Mouse (Mus musculus) embryonic facial prominence, embryonic 13.5 days (tissue): Measurements from ENCODE around the gene Tstd1. TPM values are rescaled to one million over a fixed set of nuclear protein-coding genes. Genes with fewer than 3 reads are reported as not detected.

Source experiments
- ATAC-seq: fragments of 200-750 bp; cut with Nextera tagmentation; 2 replicates; pipeline ENCODE4 v1.8.0; 2017; ENCODE audit warnings: low read depth; ENCODE audit not compliant: insufficient number of reproducible peaks, insufficient read depth, low FRiP score, low TSS enrichment
- H3K27ac ChIP-seq: fragments of 300-500 bp; sonication (generic); 2 replicates; pipeline ENCODE4 v1.5.1; 2015; ENCODE audit warnings: moderate library complexity, mild to moderate bottlenecking, inconsistent platforms
- H3K27me3 ChIP-seq: fragments of 300-500 bp; sonication (generic); 2 replicates; pipeline ENCODE4 v1.6.1; 2015; ENCODE audit warnings: mild to moderate bottlenecking, inconsistent platforms
- H3K36me3 ChIP-seq: fragments of 300-500 bp; sonication (generic); 2 replicates; pipeline ENCODE4 v1.6.1; 2015; ENCODE audit warnings: mild to moderate bottlenecking, inconsistent platforms
- H3K4me1 ChIP-seq: fragments of 300-500 bp; sonication (generic); 2 replicates; pipeline ENCODE4 v1.6.1; 2015; ENCODE audit warnings: inconsistent platforms
- H3K4me2 ChIP-seq: fragments of 300-500 bp; sonication (generic); 2 replicates; pipeline ENCODE4 v1.6.1; 2015; ENCODE audit warnings: moderate library complexity, mild to moderate bottlenecking, inconsistent platforms
- H3K4me3 ChIP-seq: fragments of 300-500 bp; sonication (generic); 2 replicates; pipeline ENCODE4 v1.5.1; 2015; ENCODE audit warnings: mild to moderate bottlenecking, inconsistent platforms
- H3K9ac ChIP-seq: fragments of 300-500 bp; sonication (generic); 2 replicates; pipeline ENCODE4 v1.6.1; 2015; ENCODE audit warnings: mild to moderate bottlenecking, inconsistent platforms
- H3K9me3 ChIP-seq: fragments of 300-500 bp; sonication (generic); 2 replicates; pipeline ENCODE4 v1.6.1; 2016; ENCODE audit warnings: inconsistent platforms
- WGBS: fragments of 180-500 bp; shearing (Covaris S2); methylation state at CpG from one replicate; pipeline ENCODE4 v1.1.7; 2015; ENCODE audit warnings: mixed read lengths; 5-methylcytosine and 5-hydroxymethylcytosine counted together
- polyA plus RNA-seq: library from polyadenylated mRNA; unstranded; fragments of >200 nt; fragmentation: Nextera tagmentation; extraction: Ambion mirVana; gene quantifications from 2 replicates; pipeline ENCODE4 v1.2.1, GENCODE M21; 2015

Gene Tstd1
- polyA plus RNA-seq: 8.1 and 8.5 TPM in 2 replicates

- H3K9ac ChIP-seq: no peak within 1 kb of the TSS
- ATAC-seq: no peak
- no peaks in the 10 kb centered on the region for H3K9me3 ChIP-seq
- H3K4me3 ChIP-seq: no peak within 1 kb of the TSS
- WGBS: 90% methylated on average over 5 of the region's 5 CpGs
- H3K36me3 ChIP-seq: peaks cover 64% of the 10 kb centered on the region
- no peaks in the 10 kb centered on the region for H3K27me3 ChIP-seq
- H3K27ac ChIP-seq: peak within 1 kb of the TSS; percentile 39; the same call in 1 of the 2 replicates
- no peak within 1 kb of the TSS for H3K4me2 ChIP-seq
- peaks cover 6% of the 10 kb centered on the region; the same call in 1 of the 2 replicates for H3K4me1 ChIP-seq
These were observed at the start of gene Tstd1 for GRCm38 (mm10) chr1:171418660-171419059. TSS of gene Tstd1 (plus strand) at chr1:171418872.

GRCm38 (mm10) chr1:171369845-171370556, 48.7 kb upstream of the Tstd1 start, which contains the start of gene Nectin4:
TSS of gene Nectin4 (plus strand) at chr1:171370099.
- peak within 1 kb of the TSS; percentile 64 for H3K27ac ChIP-seq
- H3K9ac ChIP-seq: peak within 1 kb of the TSS; percentile 62
- no peaks in the 10 kb centered on the region; the same call in 1 of the 2 replicates for H3K27me3 ChIP-seq
- peak within 1 kb of the TSS; percentile 43 for H3K4me2 ChIP-seq
- H3K4me3 ChIP-seq: peak within 1 kb of the TSS; percentile 29
- H3K9me3 ChIP-seq: no peaks in the 10 kb centered on the region
- no peak for ATAC-seq
- 36% methylated on average over 20 of the region's 20 CpGs for WGBS
- no peaks in the 10 kb centered on the region for H3K36me3 ChIP-seq
- H3K4me1 ChIP-seq: peaks cover 23% of the 10 kb centered on the region

- 28% methylated on average over 3 of the region's 3 CpGs for WGBS
- no peaks in the 10 kb centered on the region; the same call in 1 of the 2 replicates for H3K27me3 ChIP-seq
- H3K4me1 ChIP-seq: peaks cover 29% of the 10 kb centered on the region
- no peaks in the 10 kb centered on the region for H3K36me3 ChIP-seq
- H3K4me3 ChIP-seq: no peak overlapping the region; the same call in 1 of the 2 replicates
- no peaks in the 10 kb centered on the region for H3K9me3 ChIP-seq
- peak overlapping the region; percentile 69; the same call in 1 of the 2 replicates for H3K27ac ChIP-seq
- no peak for ATAC-seq
- H3K4me2 ChIP-seq: peak overlapping the region; percentile 43
- no peak overlapping the region for H3K9ac ChIP-seq
These were observed 45.8 kb upstream of the Tstd1 start for GRCm38 (mm10) chr1:171372880-171373279.

- H3K9me3 ChIP-seq: no peaks in the 10 kb centered on the region
- H3K36me3 ChIP-seq: no peaks in the 10 kb centered on the region
- peak overlapping the region; percentile 69 for H3K27ac ChIP-seq
- peaks cover 29% of the 10 kb centered on the region for H3K4me1 ChIP-seq
- peak overlapping the region; percentile 6; the same call in 1 of the 2 replicates for H3K4me3 ChIP-seq
- H3K4me2 ChIP-seq: peak overlapping the region; percentile 43
- H3K27me3 ChIP-seq: no peaks in the 10 kb centered on the region; the same call in 1 of the 2 replicates
- H3K9ac ChIP-seq: no peak overlapping the region
- 7% methylated on average over 4 of the region's 4 CpGs for WGBS
- peak; percentile 17; the same call in 1 of the 2 replicates for ATAC-seq
These were observed 44.7 kb upstream of the Tstd1 start for GRCm38 (mm10) chr1:171373946-171374345.

- H3K4me3 ChIP-seq: no peak overlapping the region
- H3K27me3 ChIP-seq: peaks cover 16% of the 10 kb centered on the region
- 34% methylated on average over 9 of the region's 9 CpGs for WGBS
- H3K27ac ChIP-seq: 0 out of 2 replicates have a peak overlapping the region, but pooled peaks have one; percentile 13
- 0 out of 2 replicates have a peak overlapping the region, but pooled peaks have one; percentile 1 for H3K4me2 ChIP-seq
- no peak overlapping the region for H3K9ac ChIP-seq
- H3K9me3 ChIP-seq: no peaks in the 10 kb centered on the region
- peaks cover 39% of the 10 kb centered on the region for H3K4me1 ChIP-seq
- ATAC-seq: no peak
- H3K36me3 ChIP-seq: no peaks in the 10 kb centered on the region
These were observed 43.0 kb upstream of the Tstd1 start for GRCm38 (mm10) chr1:171375646-171376097.

- H3K9me3 ChIP-seq: no peaks in the 10 kb centered on the region
- no peak for ATAC-seq
- H3K27ac ChIP-seq: no peak overlapping the region
- H3K4me3 ChIP-seq: no peak overlapping the region
- peaks cover 24% of the 10 kb centered on the region for H3K27me3 ChIP-seq
- H3K4me2 ChIP-seq: no peak overlapping the region
- H3K9ac ChIP-seq: no peak overlapping the region
- no peaks in the 10 kb centered on the region for H3K36me3 ChIP-seq
- 87% methylated on average over 6 of the region's 6 CpGs for WGBS
- H3K4me1 ChIP-seq: peaks cover 34% of the 10 kb centered on the region
These were observed 40.4 kb upstream of the Tstd1 start for GRCm38 (mm10) chr1:171378298-171378697.

- H3K36me3 ChIP-seq: no peaks in the 10 kb centered on the region
- H3K4me3 ChIP-seq: peak overlapping the region; percentile 30
- peak overlapping the region; percentile 56 for H3K4me2 ChIP-seq
- 0 out of 2 replicates have a peak overlapping the region, but pooled peaks have one; percentile 11 for H3K27ac ChIP-seq
- H3K27me3 ChIP-seq: peaks cover 24% of the 10 kb centered on the region
- no peaks in the 10 kb centered on the region for H3K9me3 ChIP-seq
- WGBS: 4% methylated on average over 31 of the region's 31 CpGs
- no peak for ATAC-seq
- peaks cover 19% of the 10 kb centered on the region for H3K4me1 ChIP-seq
- peak overlapping the region; percentile 58 for H3K9ac ChIP-seq
These were observed 38.6 kb upstream of the Tstd1 start for GRCm38 (mm10) chr1:171379935-171380599.

- WGBS: 82% methylated on average over 11 of the region's 11 CpGs
- Histone ChIP-seq H3K27me3 (peaks cover 24% of the 10 kb centered on the region), H3K4me3 (no peak overlapping the region), H3K27ac (no peak overlapping the region), H3K9me3 (no peaks in the 10 kb centered on the region), H3K36me3 (no peaks in the 10 kb centered on the region), H3K4me2 (no peak overlapping the region), H3K4me1 (peaks cover 16% of the 10 kb centered on the region), H3K9ac (no peak overlapping the region)
- ATAC-seq: no peak
These were observed 36.5 kb upstream of the Tstd1 start for GRCm38 (mm10) chr1:171382096-171382620.

GRCm38 (mm10) chr1:171384361-171384760, 34.3 kb upstream of the Tstd1 start:
- peaks cover 16% of the 10 kb centered on the region for H3K4me1 ChIP-seq
- H3K9me3 ChIP-seq: no peaks in the 10 kb centered on the region
- no peak overlapping the region for H3K27ac ChIP-seq
- no peak overlapping the region for H3K4me3 ChIP-seq
- H3K27me3 ChIP-seq: peaks cover 21% of the 10 kb centered on the region
- WGBS: 53% methylated on average over 9 of the region's 9 CpGs
- no peaks in the 10 kb centered on the region for H3K36me3 ChIP-seq
- H3K9ac ChIP-seq: no peak overlapping the region
- no peak for ATAC-seq
- H3K4me2 ChIP-seq: no peak overlapping the region

- Histone ChIP-seq H3K4me2 (no peak overlapping the region), H3K36me3 (no peaks in the 10 kb centered on the region), H3K9me3 (no peaks in the 10 kb centered on the region), H3K4me3 (no peak overlapping the region), H3K9ac (no peak overlapping the region), H3K27me3 (peaks cover 13% of the 10 kb centered on the region), H3K27ac (no peak overlapping the region), H3K4me1 (peaks cover 8% of the 10 kb centered on the region)
- 70% methylated on average over 9 of the region's 9 CpGs for WGBS
- ATAC-seq: no peak
These were observed 33.5 kb upstream of the Tstd1 start for GRCm38 (mm10) chr1:171385171-171385570.

- H3K4me2 ChIP-seq: no peak overlapping the region
- H3K9me3 ChIP-seq: no peaks in the 10 kb centered on the region
- no peaks in the 10 kb centered on the region for H3K27me3 ChIP-seq
- no peak overlapping the region for H3K27ac ChIP-seq
- no peak for ATAC-seq
- 13% methylated on average over 6 of the region's 6 CpGs for WGBS
- H3K36me3 ChIP-seq: no peaks in the 10 kb centered on the region
- peaks cover 4% of the 10 kb centered on the region; the same call in 1 of the 2 replicates for H3K4me1 ChIP-seq
- H3K9ac ChIP-seq: no peak overlapping the region
- no peak overlapping the region for H3K4me3 ChIP-seq
These were observed 31.6 kb upstream of the Tstd1 start for GRCm38 (mm10) chr1:171387099-171387498.
